In the genomic region with DNA sequence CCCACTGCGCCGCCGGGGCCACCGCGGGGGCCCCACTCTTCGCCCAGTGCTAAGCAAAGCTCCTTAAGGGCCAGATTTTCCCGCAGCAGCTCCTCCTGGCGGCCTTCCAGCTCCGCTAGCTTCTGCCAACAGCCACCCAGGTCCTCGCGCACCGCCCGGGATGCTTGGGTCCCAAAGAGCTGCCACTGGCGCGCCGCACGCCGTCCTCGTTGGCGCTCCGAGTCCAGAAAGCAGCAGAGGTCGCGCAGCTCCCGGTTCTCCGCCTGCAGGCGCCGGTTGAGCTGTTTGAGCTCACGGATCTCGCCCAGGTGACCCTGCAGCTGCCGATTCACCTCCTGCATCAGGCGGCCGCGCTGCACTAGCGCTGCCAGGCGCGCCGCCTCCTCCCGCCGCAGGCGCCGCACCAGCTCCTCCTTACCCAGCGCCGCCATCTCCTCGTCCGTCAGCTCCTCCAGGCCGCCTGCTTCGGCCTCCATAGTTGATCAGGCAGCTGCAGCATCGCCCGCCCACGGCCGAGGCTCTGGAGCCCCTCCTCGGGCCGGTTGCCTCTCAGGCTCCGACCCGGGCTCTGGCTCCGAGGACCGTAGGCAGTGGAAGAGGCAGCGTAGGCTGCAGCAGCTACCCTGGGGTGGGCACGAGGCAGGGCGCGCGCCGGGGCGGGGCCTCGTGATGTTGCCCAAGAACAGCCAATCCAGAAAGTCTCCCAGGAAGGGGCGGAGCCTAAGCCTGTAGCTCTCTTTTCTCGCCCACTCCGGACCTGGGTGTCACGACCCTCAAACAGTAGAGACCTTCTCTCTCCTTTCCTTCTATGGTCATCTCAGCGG, we compare ENCODE assay signal across 1 mouse cellular context.
TF ChIP-seq lines count a peak whose summit lies in the region.

No protein-coding gene starts in this region.

TF ChIP-seq in myocyte, 11 proteins besides CTCF, POLR2A, EP300 and RAD21:
- TF ChIP-seq MAX (IDR thresholded peaks at IDR 0.05; ENCODE audit: low read depth) = no peak
- TF ChIP-seq CEBPB (IDR thresholded peaks at IDR 0.05; ENCODE audit: insufficient read depth, poor library complexity, severe bottlenecking) = no peak
- peak; percentile 76 for TF ChIP-seq POLR2AphosphoS2 (IDR thresholded peaks at IDR 0.05; ENCODE audit: insufficient read length, low read depth)
- TF ChIP-seq MYOG (IDR thresholded peaks at IDR 0.05; ENCODE audit: control insufficient read depth in 1 of 3, insufficient read depth in 1 of 3, insufficient read length in 2 of 3, low read depth in 2 of 3) = peak in 1 of 3 experiments; percentile 35
- peak; percentile 42 for TF ChIP-seq SRF (IDR thresholded peaks at IDR 0.05; ENCODE audit: control insufficient read depth, insufficient read length, low read depth)
- no peak for TF ChIP-seq TCF3 (IDR thresholded peaks at IDR 0.05; ENCODE audit: insufficient read length, low read depth)
- peak in 1 of 3 experiments; percentile 31 for TF ChIP-seq MYOD1 (IDR thresholded peaks at IDR 0.05; ENCODE audit: control insufficient read depth in 1 of 3, insufficient read length in 2 of 3, low read depth in 2 of 3)
TF ChIP-seq in myocyte: peak in this region for 4.
